Mouse (Mus musculus): Measurements from ENCODE around the gene Nol10.
"Not testable (repeated sequence)": the region's sequence is repeated elsewhere in the genome, so short reads cannot be mapped to it uniquely, and the experiment has no call there.

Gene Nol10

GRCm38 (mm10) chr12:17459223-17459622 is 111.0 kb downstream of the Nol10 start:
- DNase-seq (ENCODE audit: low spot score in 2 of 2): not testable (repeated sequence)

GRCm38 (mm10) chr12:17463706-17464105 is 115.4 kb downstream of the Nol10 start:
- DNase-seq (ENCODE audit: low spot score in 2 of 2): no peak

- DNase-seq (ENCODE audit: low spot score in 2 of 2): not testable (repeated sequence)
Measured at GRCm38 (mm10) chr12:17464550-17464949, 116.3 kb downstream of the Nol10 start.

GRCm38 (mm10) chr12:17466791-17467190 is 118.5 kb downstream of the Nol10 start:
- no peak for DNase-seq (ENCODE audit: low spot score in 2 of 2)

- DNase-seq (ENCODE audit: low spot score in 2 of 2): no peak
Measured at GRCm38 (mm10) chr12:17468359-17468758, 120.1 kb downstream of the Nol10 start.

GRCm38 (mm10) chr12:17469869-17470268 is 121.6 kb downstream of the Nol10 start:
- DNase-seq (ENCODE audit: low spot score in 2 of 2): no peak

- not testable (repeated sequence) for DNase-seq (ENCODE audit: low spot score in 2 of 2)
Measured at GRCm38 (mm10) chr12:17470528-17470927, 122.3 kb downstream of the Nol10 start.

- no peak for DNase-seq (ENCODE audit: low spot score in 2 of 2)
Measured at GRCm38 (mm10) chr12:17471405-17471804, 123.1 kb downstream of the Nol10 start.

- no peak for DNase-seq (ENCODE audit: low spot score in 2 of 2)
Measured at GRCm38 (mm10) chr12:17473128-17473527, 124.9 kb downstream of the Nol10 start.

GRCm38 (mm10) chr12:17473862-17474261 is 125.6 kb downstream of the Nol10 start:
- no peak for DNase-seq (ENCODE audit: low spot score in 2 of 2)

- no peak for DNase-seq (ENCODE audit: low spot score in 2 of 2)
Measured at GRCm38 (mm10) chr12:17474681-17475080, 126.4 kb downstream of the Nol10 start.

- DNase-seq (ENCODE audit: low spot score in 2 of 2): no peak
Measured at GRCm38 (mm10) chr12:17475146-17475545, 126.9 kb downstream of the Nol10 start.

GRCm38 (mm10) chr12:17478196-17478595 is 129.9 kb downstream of the Nol10 start:
- no peak for DNase-seq (ENCODE audit: low spot score in 2 of 2)

- no peak for DNase-seq (ENCODE audit: low spot score in 2 of 2)
Measured at GRCm38 (mm10) chr12:17478856-17479255, 130.6 kb downstream of the Nol10 start.
